Mouse (Mus musculus): ENCODE data around the gene Ncoa1. TPM values are rescaled to one million over a fixed set of nuclear protein-coding genes. Genes with fewer than 3 reads are reported as not detected.

Gene Ncoa1
- polyA plus RNA-seq (2014; fragmentation: Illumina TruSeq; extraction: RNeasy Lipid Tissue Mini Kit (QIAGEN cat#74804)), result 43.2 TPM

DNA sequence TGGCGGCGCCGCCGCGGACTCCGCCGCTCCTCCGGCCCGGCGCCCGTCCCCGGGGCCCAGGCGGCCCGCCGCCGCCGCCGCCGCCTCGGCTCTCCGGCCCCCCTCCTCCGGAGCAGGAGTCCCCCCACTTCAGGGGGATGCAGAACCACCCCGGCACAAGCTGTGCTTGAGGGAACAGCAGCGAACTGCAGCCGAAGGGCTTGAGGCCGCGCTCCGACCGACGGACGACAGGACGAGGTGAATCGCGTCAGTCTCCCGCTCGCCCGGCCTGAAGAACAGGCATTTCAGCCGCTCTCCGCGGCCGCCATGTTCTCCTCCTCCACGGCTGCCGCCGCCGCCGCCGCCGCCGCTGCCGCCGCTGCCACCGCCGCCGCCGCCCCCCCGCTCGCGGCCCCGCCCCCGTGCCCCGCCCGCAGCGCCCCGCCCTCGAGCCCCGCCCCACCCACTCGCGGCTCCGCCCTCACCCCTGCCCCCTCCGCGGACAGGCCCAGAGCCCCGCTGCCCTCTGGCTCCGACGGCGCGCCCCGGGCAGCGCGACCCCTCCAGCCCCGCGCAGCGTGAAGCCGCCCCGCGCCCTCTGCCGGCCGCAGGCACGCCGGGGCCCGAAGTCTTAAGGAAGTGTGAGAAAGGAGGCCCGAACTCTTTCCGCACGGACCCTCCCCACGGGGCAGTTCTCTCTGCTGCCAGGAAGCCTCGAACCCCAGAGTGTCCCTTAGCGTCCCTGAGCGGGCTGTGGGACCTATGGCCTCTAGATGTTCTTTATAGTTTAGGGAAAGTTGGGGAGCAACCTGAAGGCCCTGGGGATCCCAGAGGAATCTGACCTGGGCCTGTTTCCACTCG is at the start of gene Ncoa1:
Ncoa1 (minus strand) TSS at position 351 of the 840 bp plus-strand sequence.

DNA sequence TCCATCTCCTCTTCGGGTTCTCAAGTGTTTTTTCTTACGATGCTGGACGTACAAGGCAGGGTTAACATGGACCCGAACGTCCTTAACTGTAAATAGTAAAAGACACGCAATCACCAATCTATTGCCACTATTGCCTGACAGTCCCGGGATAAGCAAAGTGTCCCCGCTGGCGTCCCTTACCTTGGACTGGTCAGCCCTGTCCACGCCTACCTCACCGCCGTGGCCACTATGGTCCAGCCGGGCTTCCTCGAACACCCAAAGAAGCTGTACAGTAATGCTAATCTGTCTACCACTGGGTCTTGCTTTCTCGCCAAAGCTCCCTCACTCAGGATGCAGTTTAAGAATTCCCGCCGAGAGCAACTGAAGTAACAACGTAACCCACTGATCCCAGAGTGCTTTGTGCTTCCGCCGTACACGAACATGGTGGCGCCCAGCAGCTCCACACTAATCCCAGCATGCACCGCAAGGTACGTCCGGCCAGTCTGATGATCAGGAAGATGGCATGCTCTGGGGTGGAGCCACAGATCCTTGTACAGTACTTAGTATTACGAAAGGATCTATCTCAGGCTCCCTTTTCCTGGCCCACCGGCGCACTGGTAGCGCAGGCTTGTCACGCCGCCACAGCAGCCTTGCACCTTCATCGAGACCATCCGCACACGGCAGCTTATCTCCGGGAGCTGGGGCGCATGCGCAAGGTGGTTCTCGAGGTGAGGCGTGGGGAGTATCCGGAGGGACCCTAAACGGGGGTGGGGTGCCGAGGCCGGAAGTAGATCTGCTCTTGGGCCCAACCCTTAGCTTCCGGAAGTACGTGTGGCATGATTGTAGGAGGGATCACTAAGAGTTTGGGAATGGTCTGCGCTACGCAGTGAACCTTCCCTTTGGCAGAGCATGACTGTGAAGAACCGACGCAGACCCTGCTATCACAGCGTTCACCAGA is 243.1 kb downstream of the Ncoa1 start, which contains the start of the genes Ptrhd1 and Cenpo:
Ptrhd1 (plus strand) TSS at position 456 of the 937 bp plus-strand sequence.
Cenpo (minus strand) TSS at position 723 of the 937 bp plus-strand sequence.

Other genes with a start within 250 kb of the Ncoa1 start
- 3.5 TPM for gene Ptrhd1, start 243.2 kb downstream of the Ncoa1 start, polyA plus RNA-seq (2014; fragmentation: Illumina TruSeq; extraction: RNeasy Lipid Tissue Mini Kit (QIAGEN cat#74804))
- 11.3 TPM for gene Cenpo, start 242.9 kb downstream of the Ncoa1 start, polyA plus RNA-seq (2014; fragmentation: Illumina TruSeq; extraction: RNeasy Lipid Tissue Mini Kit (QIAGEN cat#74804))
- 89.9 TPM for gene Itsn2, start 115.5 kb upstream of the Ncoa1 start, polyA plus RNA-seq (2014; fragmentation: Illumina TruSeq; extraction: RNeasy Lipid Tissue Mini Kit (QIAGEN cat#74804))
- not detected for gene Gm3625, start 115.7 kb upstream of the Ncoa1 start, polyA plus RNA-seq (2014; fragmentation: Illumina TruSeq; extraction: RNeasy Lipid Tissue Mini Kit (QIAGEN cat#74804))